Mouse (Mus musculus) heart, postnatal 0 days (tissue): ENCODE measurements around the gene Tex29.

ENCODE experiments used
- CTCF ChIP-seq: IDR thresholded peaks from 2 replicates; pipeline ENCODE4 v1.5.1; 2016; ENCODE audit warnings: antibody characterized with exemption, control low read depth, low read depth
- EP300 ChIP-seq: IDR thresholded peaks from 2 replicates; pipeline ENCODE4 v1.6.1; 2016; ENCODE audit warnings: antibody characterized with exemption, low read depth

DNA sequence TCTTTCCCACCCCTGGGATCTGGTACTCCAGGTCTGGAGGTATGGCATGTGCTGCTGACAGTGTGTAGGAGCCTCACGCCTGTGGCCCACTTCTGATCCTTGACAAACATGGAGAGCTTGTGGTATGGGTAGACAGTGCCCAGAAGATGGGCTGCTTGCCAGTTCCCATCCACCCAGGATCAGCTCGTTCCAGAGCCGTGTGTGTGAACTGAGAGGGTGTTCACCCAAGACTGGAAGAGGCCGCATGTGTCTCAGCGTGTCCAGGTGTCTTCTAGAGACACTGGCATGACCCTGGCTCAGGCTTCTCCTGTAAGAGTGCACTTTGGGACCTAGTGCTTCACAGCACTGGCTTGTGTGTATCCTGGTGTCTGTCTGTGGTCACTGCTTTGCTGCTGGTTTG, 29.8 kb upstream of the Tex29 start:
- TF ChIP-seq CTCF (no peak), EP300 (no peak)
